Mouse (Mus musculus): ENCODE results near the gene F10. TPM values are rescaled to one million over a fixed set of nuclear protein-coding genes. Genes with fewer than 3 reads are reported as not detected.

The F10 gene
- polyA plus RNA-seq, 1 experiment from 2014 or later, result 0.49 TPM

Other genes with a start within 250 kb of the F10 start
- 13.3 and 14.0 TPM in 2 replicates for gene Mcf2l, start 163.5 kb upstream of the F10 start, polyA plus RNA-seq (2016; fragmentation: Nextera tagmentation; extraction: Ambion mirVana)
- gene F7, start 11.3 kb upstream of the F10 start, polyA plus RNA-seq (2016; fragmentation: Nextera tagmentation; extraction: Ambion mirVana), result not detected in 2 replicates
- gene Proz, start 23.6 kb downstream of the F10 start, polyA plus RNA-seq (2016; fragmentation: Nextera tagmentation; extraction: Ambion mirVana), result 0.10 and 0.18 TPM in 2 replicates
- gene Pcid2, start 68.2 kb downstream of the F10 start, polyA plus RNA-seq (2016; fragmentation: Nextera tagmentation; extraction: Ambion mirVana), result 54.1 and 55.9 TPM in 2 replicates
- 105 and 114 TPM in 2 replicates for gene Cul4a, start 68.3 kb downstream of the F10 start, polyA plus RNA-seq (2016; fragmentation: Nextera tagmentation; extraction: Ambion mirVana)
- 202 and 207 TPM in 2 replicates for gene Lamp1, start 121.9 kb downstream of the F10 start, polyA plus RNA-seq (2016; fragmentation: Nextera tagmentation; extraction: Ambion mirVana)
- 14.2 and 14.6 TPM in 2 replicates for gene Grtp1, start 163.3 kb downstream of the F10 start, polyA plus RNA-seq (2016; fragmentation: Nextera tagmentation; extraction: Ambion mirVana)
- 0.10 and 0.31 TPM in 2 replicates for gene Adprhl1, start 216.9 kb downstream of the F10 start, polyA plus RNA-seq (2016; fragmentation: Nextera tagmentation; extraction: Ambion mirVana)